Mouse (Mus musculus) cerebellum, adult 11 months (tissue): ENCODE measurements at regions not wholly inside any gene's neighbourhood (a gene's known extent, or its start where the extent isn't known, plus 50 kb on each side); places are given as distances from the start of the nearest gene placed in this dataset.
"Not testable (repeated sequence)": the region's sequence is repeated elsewhere in the genome, so short reads cannot be mapped to it uniquely, and the experiment has no call there.

Experiments used
- DNase-seq: peaks from one replicate; pipeline ENCODE4 v3.0.0; 2022

- no peak for DNase-seq
These were observed 85.6 kb downstream of the Gxylt1 start for GRCm38 (mm10) chr15:93189266-93189855.

- DNase-seq, result no peak
These were observed 98.8 kb downstream of the Gxylt1 start for GRCm38 (mm10) chr15:93176221-93176620.

- no peak for DNase-seq
These were observed 106.2 kb downstream of the Gxylt1 start for GRCm38 (mm10) chr15:93168784-93169183.

GRCm38 (mm10) chr15:93167451-93167850 lies 107.5 kb downstream of the Gxylt1 start:
- DNase-seq, result no peak

- DNase-seq, result no peak
These were observed 112.8 kb downstream of the Gxylt1 start for GRCm38 (mm10) chr15:93161924-93162910.

GRCm38 (mm10) chr15:93161329-93161728 lies 113.7 kb downstream of the Gxylt1 start:
- no peak for DNase-seq

- no peak for DNase-seq
These were observed 119.2 kb downstream of the Gxylt1 start for GRCm38 (mm10) chr15:93155756-93156155.

GRCm38 (mm10) chr15:93154022-93154421 lies 121.0 kb downstream of the Gxylt1 start:
- DNase-seq, result no peak

GRCm38 (mm10) chr15:93144899-93145298 lies 130.1 kb downstream of the Gxylt1 start:
- DNase-seq, result no peak

GRCm38 (mm10) chr15:93144264-93144663 lies 130.7 kb downstream of the Gxylt1 start:
- DNase-seq, result no peak

- DNase-seq, result no peak
These were observed 141.6 kb downstream of the Gxylt1 start for GRCm38 (mm10) chr15:93133379-93133778.

GRCm38 (mm10) chr15:93131056-93131455 lies 143.9 kb downstream of the Gxylt1 start:
- DNase-seq, result no peak

- DNase-seq, result no peak
These were observed 149.7 kb downstream of the Gxylt1 start for GRCm38 (mm10) chr15:93125261-93125660.

- DNase-seq, result no peak
These were observed 153.8 kb downstream of the Gxylt1 start for GRCm38 (mm10) chr15:93121156-93121555.

- DNase-seq, result not testable (repeated sequence)
These were observed 157.2 kb downstream of the Gxylt1 start for GRCm38 (mm10) chr15:93117806-93118205.

- DNase-seq, result no peak
These were observed 159.3 kb downstream of the Gxylt1 start for GRCm38 (mm10) chr15:93115674-93116102.

- no peak for DNase-seq
These were observed 170.0 kb downstream of the Gxylt1 start for GRCm38 (mm10) chr15:93104936-93105335.

GRCm38 (mm10) chr15:93103426-93103825 lies 171.6 kb downstream of the Gxylt1 start:
- no peak for DNase-seq

- DNase-seq, result no peak
These were observed 173.1 kb downstream of the Gxylt1 start for GRCm38 (mm10) chr15:93101881-93102280.

- DNase-seq, result no peak
These were observed 174.1 kb downstream of the Gxylt1 start for GRCm38 (mm10) chr15:93100837-93101236.

GRCm38 (mm10) chr15:93099840-93100239 lies 175.1 kb downstream of the Gxylt1 start:
- no peak for DNase-seq

- DNase-seq, result no peak
These were observed 178.6 kb downstream of the Gxylt1 start for GRCm38 (mm10) chr15:93096335-93096734.

- no peak for DNase-seq
These were observed 179.8 kb downstream of the Gxylt1 start for GRCm38 (mm10) chr15:93095224-93095623.
